Mouse (Mus musculus): ENCODE data around the gene Dync1i1.

- TF ChIP-seq CTCF (IDR thresholded peaks at IDR 0.05; ENCODE audit: low read depth) (peak; percentile 54), EP300 (IDR thresholded peaks at IDR 0.05; ENCODE audit: low read depth) (no peak)
Measured at GRCm38 (mm10) chr6:5858371-5858770, 132.9 kb downstream of the Dync1i1 start.
